Mouse (Mus musculus): ENCODE results near the gene Htr2a. TPM values are rescaled to one million over a fixed set of nuclear protein-coding genes. Genes with fewer than 3 reads are reported as not detected.
A peak's percentile ranks its signal among the peaks of the same experiment; 100 is the strongest.

Gene Htr2a
- 0.16 and 0.23 TPM in 2 replicates for polyA plus RNA-seq (2012; rRNA removed)
- polyA plus RNA-seq (2014; fragmentation: Nextera tagmentation; extraction: Ambion mirVana), result 0.23 and 0.29 TPM in 2 replicates

- peak within 1 kb of the TSS; percentile 74 for H3K4me2 ChIP-seq (ENCODE audit: low read depth)
- no peaks in the 10 kb centered on the region for H3K9me3 ChIP-seq (ENCODE audit: control insufficient read depth, low read length)
- WGBS (ENCODE audit: insufficient replicate concordance), result 2% methylated on average over 20 of the region's 20 CpGs
- peak within 1 kb of the TSS; percentile 52 to 59 for H3K4me3 ChIP-seq (ENCODE audit: insufficient read depth in 1 of 2, low read depth in 2 of 2, low read length in 2 of 2)
- no peaks in the 10 kb centered on the region; the same call in none of the 2 replicates for H3K27me3 ChIP-seq (ENCODE audit: control insufficient read depth, insufficient read depth, low read length)
- TF ChIP-seq CTCF (IDR thresholded peaks at IDR 0.05; ENCODE audit: low read depth), result no peak
- no peak for TF ChIP-seq EP300 (IDR thresholded peaks at IDR 0.05; ENCODE audit: low read depth)
- ATAC-seq (ENCODE audit: insufficient read depth) (no peak), DNase-seq (ENCODE audit: low read depth in 3 of 3, low spot score in 3 of 3) (no peak)
- no peaks in the 10 kb centered on the region for H3K36me3 ChIP-seq (replicated peaks; ENCODE audit: control insufficient read depth, insufficient read depth, low read depth)
- peaks cover 2 to 10% of the 10 kb centered on the region in 2 experiments; a peak in 3 of 4 replicates for H3K4me1 ChIP-seq (replicated peaks; ENCODE audit: control insufficient read depth in 2 of 2, insufficient read depth in 2 of 2, low read length in 1 of 2)
- H3K27ac ChIP-seq, result no peak within 1 kb of the TSS
- peak within 1 kb of the TSS; percentile 60 for H3K9ac ChIP-seq (replicated peaks)
Observed at GRCm38 (mm10) chr14:74640819-74641381, at the start of gene Htr2a. Htr2a (plus strand) TSS chr14:74640840.

GRCm38 (mm10) chr14:74601333-74602087, 39.1 kb upstream of the Htr2a start:
- no peaks in the 10 kb centered on the region for H3K4me1 ChIP-seq (replicated peaks; ENCODE audit: control insufficient read depth in 2 of 2, insufficient read depth in 2 of 2, low read length in 1 of 2)
- no peak for ATAC-seq (ENCODE audit: insufficient read depth)
- 34% methylated on average over 5 of the region's 5 CpGs for WGBS (ENCODE audit: insufficient replicate concordance)
- DNase-seq (ENCODE audit: low read depth in 3 of 3, low spot score in 3 of 3), result no peak
- H3K36me3 ChIP-seq (replicated peaks; ENCODE audit: control insufficient read depth, insufficient read depth, low read depth), result no peaks in the 10 kb centered on the region
- H3K27ac ChIP-seq, result no peak overlapping the region
- no peaks in the 10 kb centered on the region for H3K27me3 ChIP-seq (ENCODE audit: control insufficient read depth, insufficient read depth, low read length)
- no peak overlapping the region for H3K9ac ChIP-seq (replicated peaks)
- no peak overlapping the region for H3K4me3 ChIP-seq (ENCODE audit: insufficient read depth in 1 of 2, low read depth in 2 of 2, low read length in 2 of 2)
- H3K9me3 ChIP-seq (ENCODE audit: control insufficient read depth, low read length), result no peaks in the 10 kb centered on the region
- H3K4me2 ChIP-seq (ENCODE audit: low read depth), result no peak overlapping the region
- TF ChIP-seq EP300 (IDR thresholded peaks at IDR 0.05; ENCODE audit: low read depth), result no peak
- no peak for TF ChIP-seq CTCF (IDR thresholded peaks at IDR 0.05; ENCODE audit: low read depth)

- no peak overlapping the region for H3K4me2 ChIP-seq (ENCODE audit: low read depth)
- no peaks in the 10 kb centered on the region for H3K9me3 ChIP-seq (ENCODE audit: control insufficient read depth, low read length)
- no peak overlapping the region for H3K27ac ChIP-seq
- no peaks in the 10 kb centered on the region for H3K4me1 ChIP-seq (replicated peaks; ENCODE audit: control insufficient read depth in 2 of 2, insufficient read depth in 2 of 2, low read length in 1 of 2)
- WGBS (ENCODE audit: insufficient replicate concordance), result 33% methylated on average over 7 of the region's 7 CpGs
- no peaks in the 10 kb centered on the region for H3K27me3 ChIP-seq (ENCODE audit: control insufficient read depth, insufficient read depth, low read length)
- TF ChIP-seq EP300 (IDR thresholded peaks at IDR 0.05; ENCODE audit: low read depth), result no peak
- TF ChIP-seq CTCF (IDR thresholded peaks at IDR 0.05; ENCODE audit: low read depth), result peak; percentile 73
- H3K9ac ChIP-seq (replicated peaks), result no peak overlapping the region
- H3K36me3 ChIP-seq (replicated peaks; ENCODE audit: control insufficient read depth, insufficient read depth, low read depth), result no peaks in the 10 kb centered on the region
- ATAC-seq (ENCODE audit: insufficient read depth), result no peak
- no peak overlapping the region for H3K4me3 ChIP-seq (ENCODE audit: insufficient read depth in 1 of 2, low read depth in 2 of 2, low read length in 2 of 2)
- DNase-seq (ENCODE audit: low read depth in 3 of 3, low spot score in 3 of 3), result peak in 1 of 3 experiments; percentile 2
Observed at GRCm38 (mm10) chr14:74602543-74602942, 38.1 kb upstream of the Htr2a start.

- H3K4me1 ChIP-seq (replicated peaks; ENCODE audit: control insufficient read depth in 2 of 2, insufficient read depth in 2 of 2, low read length in 1 of 2), result no peaks in the 10 kb centered on the region
- no peaks in the 10 kb centered on the region for H3K36me3 ChIP-seq (replicated peaks; ENCODE audit: control insufficient read depth, insufficient read depth, low read depth)
- no peak overlapping the region for H3K27ac ChIP-seq
- no peak overlapping the region for H3K4me2 ChIP-seq (ENCODE audit: low read depth)
- H3K9ac ChIP-seq (replicated peaks), result no peak overlapping the region
- H3K27me3 ChIP-seq (ENCODE audit: control insufficient read depth, insufficient read depth, low read length), result no peaks in the 10 kb centered on the region
- no peak for TF ChIP-seq EP300 (IDR thresholded peaks at IDR 0.05; ENCODE audit: low read depth)
- TF ChIP-seq CTCF (IDR thresholded peaks at IDR 0.05; ENCODE audit: low read depth), result no peak
- ATAC-seq (ENCODE audit: insufficient read depth) (no peak), DNase-seq (ENCODE audit: low read depth in 3 of 3, low spot score in 3 of 3) (no peak)
- 42% methylated on average over 7 of the region's 7 CpGs for WGBS (ENCODE audit: insufficient replicate concordance)
- H3K9me3 ChIP-seq (ENCODE audit: control insufficient read depth, low read length), result no peaks in the 10 kb centered on the region
- no peak overlapping the region for H3K4me3 ChIP-seq (ENCODE audit: insufficient read depth in 1 of 2, low read depth in 2 of 2, low read length in 2 of 2)
Observed at GRCm38 (mm10) chr14:74603131-74603766, 37.4 kb upstream of the Htr2a start.

GRCm38 (mm10) chr14:74611326-74611725, 29.3 kb upstream of the Htr2a start:
- H3K4me2 ChIP-seq (ENCODE audit: low read depth), result no peak overlapping the region
- ATAC-seq (ENCODE audit: insufficient read depth) (no peak), DNase-seq (ENCODE audit: low read depth in 3 of 3, low spot score in 3 of 3) (no peak)
- H3K27ac ChIP-seq, result no peak overlapping the region
- H3K9me3 ChIP-seq (ENCODE audit: control insufficient read depth, low read length), result no peaks in the 10 kb centered on the region
- H3K9ac ChIP-seq (replicated peaks), result no peak overlapping the region
- H3K4me1 ChIP-seq (replicated peaks; ENCODE audit: control insufficient read depth in 2 of 2, insufficient read depth in 2 of 2, low read length in 1 of 2), result no peaks in the 10 kb centered on the region
- H3K4me3 ChIP-seq (ENCODE audit: insufficient read depth in 1 of 2, low read depth in 2 of 2, low read length in 2 of 2), result no peak overlapping the region
- no peaks in the 10 kb centered on the region for H3K27me3 ChIP-seq (ENCODE audit: control insufficient read depth, insufficient read depth, low read length)
- TF ChIP-seq EP300 (IDR thresholded peaks at IDR 0.05; ENCODE audit: low read depth) (no peak), CTCF (IDR thresholded peaks at IDR 0.05; ENCODE audit: low read depth) (no peak)
- 24% methylated on average over 8 of the region's 8 CpGs for WGBS (ENCODE audit: insufficient replicate concordance)
- H3K36me3 ChIP-seq (replicated peaks; ENCODE audit: control insufficient read depth, insufficient read depth, low read depth), result no peaks in the 10 kb centered on the region
